Mouse (Mus musculus): ENCODE data around the gene Dop1b.
A peak's percentile ranks its signal among the peaks of the same experiment; 100 is the strongest.

The Dop1b gene

DNA sequence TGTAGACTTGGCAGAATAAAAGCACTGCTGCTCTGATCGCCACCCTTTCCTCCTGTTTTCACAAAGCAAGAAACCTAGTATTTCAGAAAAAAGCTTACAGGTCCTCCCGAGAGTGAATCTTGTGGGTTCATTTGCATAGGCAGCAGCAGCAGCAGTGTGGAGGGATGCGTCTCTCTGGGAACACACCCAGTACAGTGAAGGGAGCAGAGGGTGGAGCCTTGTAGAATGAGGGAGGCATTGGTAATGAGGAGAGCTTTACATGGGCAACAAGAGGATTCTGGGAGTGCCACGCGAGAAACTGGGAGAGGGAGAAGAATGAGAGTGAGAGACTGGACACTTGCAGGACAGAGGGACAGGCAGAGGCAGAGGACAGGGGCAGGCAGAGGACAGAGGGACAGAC is 2.7 kb downstream of the Dop1b start:
- no peak for DNase-seq

DNA sequence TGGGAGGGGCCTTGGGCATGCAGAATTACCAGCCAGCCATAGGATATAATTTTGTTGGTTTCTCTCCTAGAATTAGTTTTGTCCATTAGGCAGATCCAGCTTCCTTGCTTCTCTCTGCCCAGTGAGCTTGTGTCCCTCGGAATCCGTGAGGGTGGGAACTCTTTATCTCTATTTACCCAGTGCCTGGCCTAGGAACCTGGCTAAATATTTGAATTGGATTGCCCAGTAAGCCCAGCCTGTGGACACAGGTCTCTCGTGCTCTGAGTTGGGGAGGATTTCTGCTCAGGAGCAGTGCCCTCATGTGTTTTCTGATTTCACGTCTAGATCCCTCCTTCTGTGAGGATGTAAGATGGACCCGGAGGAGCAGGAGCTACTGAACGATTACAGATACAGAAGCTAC is 4.1 kb downstream of the Dop1b start:
- DNase-seq = no peak

DNA sequence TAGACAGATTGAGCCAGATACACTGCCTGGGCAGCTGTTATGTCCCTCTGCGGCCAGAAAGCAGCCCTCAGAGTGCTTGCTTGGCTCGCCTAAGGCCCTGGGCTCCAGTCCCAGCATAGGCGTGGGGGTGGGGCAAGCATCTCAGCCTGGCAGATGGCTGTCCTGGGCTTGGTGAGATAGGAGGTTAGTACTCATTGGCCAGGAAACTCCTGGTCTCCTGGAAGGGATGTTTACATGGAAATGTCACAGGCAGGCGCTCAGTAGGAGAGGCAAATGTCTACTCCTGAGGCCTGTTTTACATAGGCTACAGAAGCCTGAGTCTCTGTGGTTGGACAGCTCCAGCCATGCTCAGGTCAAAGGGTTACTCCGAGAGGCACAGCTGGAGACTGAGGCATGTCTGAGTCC is 5.6 kb downstream of the Dop1b start:
- no peak for DNase-seq

DNA sequence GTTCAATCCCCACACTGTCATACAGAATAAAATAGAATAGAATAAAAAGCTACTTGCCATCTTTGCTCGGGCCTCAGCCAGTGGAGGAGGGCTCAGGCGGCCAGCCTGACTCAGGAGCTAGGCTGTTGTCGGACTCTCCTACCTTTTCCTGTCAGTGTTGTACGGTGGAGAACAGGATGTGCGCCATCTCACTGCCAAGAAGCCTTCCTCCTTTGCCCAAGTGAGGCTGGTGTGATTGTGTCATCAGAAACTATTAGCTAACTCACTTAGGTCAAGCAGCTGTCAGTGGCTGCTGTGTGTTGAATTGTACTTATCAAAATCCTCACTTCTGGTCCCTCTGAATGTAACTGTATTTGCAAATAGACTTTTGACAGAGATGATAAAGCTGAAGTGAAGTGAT is 10.1 kb downstream of the Dop1b start:
- DNase-seq = no peak

DNA sequence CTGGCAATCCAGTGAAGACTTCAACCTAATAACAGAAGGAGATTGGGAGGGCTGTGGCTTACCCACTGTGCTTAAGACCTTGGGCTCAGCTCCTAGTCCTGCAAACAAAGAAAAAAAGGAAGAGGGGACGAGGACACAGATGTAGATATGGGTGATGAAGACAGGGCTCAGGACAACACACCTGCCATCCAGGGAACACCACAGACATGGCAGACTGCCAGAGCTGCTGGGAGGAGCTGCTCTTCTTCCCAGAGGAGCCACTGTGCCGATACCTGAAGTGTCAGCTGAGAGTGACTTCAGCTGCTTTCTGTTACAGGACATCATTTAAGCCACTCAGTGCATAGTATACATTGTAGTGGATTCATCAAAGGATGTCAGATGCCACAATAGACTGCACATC is 10.8 kb downstream of the Dop1b start:
- DNase-seq = no peak

DNA sequence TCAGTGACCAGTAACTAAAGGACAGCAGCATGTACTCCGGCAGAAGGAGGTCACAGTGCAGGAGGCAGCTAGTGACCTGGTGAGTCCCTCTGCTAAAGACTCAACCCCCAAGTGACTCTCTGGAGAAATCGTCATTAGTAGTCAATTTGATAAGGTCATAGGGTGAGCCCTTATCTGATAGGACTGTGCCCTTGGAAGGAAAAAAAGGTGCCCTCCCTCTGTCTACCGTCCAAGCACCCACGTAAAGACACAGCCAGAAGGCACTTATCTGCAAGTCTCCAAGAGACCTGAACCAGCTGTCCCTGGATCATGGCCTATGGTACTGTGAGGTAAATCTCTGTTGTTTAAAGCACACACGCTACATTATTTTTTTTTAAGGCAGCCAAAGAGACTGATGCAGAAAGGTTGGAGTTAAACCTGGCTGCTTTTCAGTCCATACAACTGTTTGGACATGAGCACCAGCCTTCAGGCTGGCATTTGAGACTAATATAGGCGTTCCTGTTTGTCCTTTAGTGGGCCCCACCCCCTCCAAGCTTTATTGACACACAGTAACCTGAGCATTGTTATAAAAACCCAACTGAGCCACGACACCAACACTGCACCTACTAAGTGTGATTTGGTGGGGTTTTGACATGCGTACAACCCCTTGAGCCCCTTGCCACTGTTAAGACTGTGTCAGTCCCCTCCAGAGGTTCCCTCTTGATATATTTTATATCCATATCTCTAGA is 13.9 kb downstream of the Dop1b start:
- no peak for DNase-seq

DNA sequence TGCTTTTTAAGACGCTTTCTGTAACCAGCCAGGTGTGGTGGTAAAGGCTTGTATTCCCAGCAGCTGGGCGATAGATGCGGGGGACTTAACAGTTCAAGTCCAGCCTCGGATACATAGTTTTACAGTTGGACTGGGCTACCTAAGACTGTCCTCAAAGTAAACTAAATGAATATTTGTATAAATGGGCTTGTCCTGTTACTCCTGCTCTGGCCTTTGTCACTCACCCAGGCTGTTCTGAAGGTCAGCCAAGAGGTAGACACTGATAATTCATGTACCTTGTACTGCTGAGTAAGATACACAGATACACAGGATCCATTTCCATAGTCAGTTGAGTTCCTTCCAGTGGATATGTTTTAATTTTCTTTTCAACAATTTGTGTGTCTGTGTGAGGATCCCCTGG is 14.5 kb downstream of the Dop1b start:
- no peak for DNase-seq

DNA sequence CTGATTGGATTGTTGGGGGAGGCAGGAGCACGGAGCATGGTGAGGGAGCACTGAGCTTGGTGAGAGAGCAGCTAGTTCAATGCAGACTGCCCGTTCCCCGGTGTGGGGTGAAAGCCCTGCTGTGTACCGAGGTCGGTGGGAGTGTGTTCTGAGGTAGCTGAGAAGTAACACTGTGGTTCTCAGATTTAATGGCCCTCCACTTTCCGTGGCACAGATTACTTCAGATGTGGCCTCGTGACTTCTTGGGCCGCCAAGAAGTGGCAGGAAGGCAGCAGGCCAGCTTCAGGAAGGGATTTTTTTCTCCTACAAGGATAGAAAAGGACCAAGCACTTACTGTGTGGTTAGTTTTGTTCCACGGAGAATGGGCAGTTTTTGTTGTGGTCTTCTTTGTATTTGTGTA is 17.0 kb downstream of the Dop1b start:
- no peak for DNase-seq

DNA sequence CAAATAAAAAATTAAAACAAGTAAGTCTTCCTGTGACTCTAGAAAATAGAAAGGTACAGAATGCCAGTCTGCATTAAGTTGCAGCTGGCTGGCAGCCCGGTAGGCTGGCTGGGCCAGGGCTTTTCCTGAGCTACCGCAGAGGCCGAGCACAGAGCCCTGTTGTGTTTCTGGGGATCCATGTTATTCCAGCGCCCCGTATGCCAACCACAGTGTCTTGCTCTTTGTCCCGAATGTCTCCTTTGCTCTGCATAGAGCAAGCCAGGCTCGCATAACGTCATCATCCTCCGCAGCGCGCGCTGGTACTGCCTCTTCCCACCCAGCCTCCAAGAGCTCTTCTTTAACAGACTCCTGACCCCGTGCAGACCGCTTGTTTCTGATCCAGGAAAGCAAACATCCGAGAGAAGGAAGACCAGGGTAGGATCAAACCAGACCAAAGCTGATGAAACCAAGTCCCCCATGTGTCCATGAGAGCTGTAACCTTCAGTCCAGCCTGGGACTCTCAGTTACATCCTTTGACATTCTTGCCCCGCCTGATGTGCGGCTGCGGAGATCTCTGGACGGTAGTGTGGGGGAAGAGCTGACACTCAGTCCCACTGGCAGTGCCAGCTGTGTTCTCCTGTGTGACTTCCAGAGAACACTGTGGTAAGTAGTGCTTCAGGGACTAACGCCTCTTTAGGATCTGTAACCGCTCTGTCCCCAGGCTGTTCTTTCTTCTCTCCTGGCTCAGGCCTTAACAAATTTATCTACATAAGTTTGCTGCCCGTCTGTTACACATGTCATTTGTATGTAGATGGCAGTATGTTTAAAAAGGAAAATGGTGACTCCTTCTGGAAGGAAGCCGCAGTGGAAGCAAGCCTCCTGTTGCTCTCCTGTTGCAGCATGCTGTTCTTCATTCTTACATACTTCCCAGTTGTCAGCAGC is 18.4 kb downstream of the Dop1b start:
- no peak for DNase-seq

DNA sequence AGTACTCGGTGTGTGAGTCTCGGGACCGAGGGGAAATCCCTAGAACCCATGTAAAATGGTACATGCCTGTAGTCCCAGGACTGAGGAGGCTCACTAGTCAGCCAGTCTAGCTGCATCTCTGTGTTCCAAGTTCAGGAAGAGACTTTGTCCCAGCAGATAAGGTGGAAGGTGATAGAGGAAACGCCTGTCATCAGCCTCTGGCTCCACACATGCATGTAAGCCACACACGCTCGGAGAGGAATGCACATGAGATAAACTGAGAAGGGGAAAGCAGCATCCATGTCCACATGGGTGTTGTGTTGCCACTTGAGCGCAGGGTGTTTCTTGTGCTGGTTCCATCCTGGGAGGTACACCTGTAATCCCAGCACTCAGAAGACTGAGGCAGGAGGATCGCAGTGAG is 19.6 kb downstream of the Dop1b start:
- DNase-seq = no peak

DNA sequence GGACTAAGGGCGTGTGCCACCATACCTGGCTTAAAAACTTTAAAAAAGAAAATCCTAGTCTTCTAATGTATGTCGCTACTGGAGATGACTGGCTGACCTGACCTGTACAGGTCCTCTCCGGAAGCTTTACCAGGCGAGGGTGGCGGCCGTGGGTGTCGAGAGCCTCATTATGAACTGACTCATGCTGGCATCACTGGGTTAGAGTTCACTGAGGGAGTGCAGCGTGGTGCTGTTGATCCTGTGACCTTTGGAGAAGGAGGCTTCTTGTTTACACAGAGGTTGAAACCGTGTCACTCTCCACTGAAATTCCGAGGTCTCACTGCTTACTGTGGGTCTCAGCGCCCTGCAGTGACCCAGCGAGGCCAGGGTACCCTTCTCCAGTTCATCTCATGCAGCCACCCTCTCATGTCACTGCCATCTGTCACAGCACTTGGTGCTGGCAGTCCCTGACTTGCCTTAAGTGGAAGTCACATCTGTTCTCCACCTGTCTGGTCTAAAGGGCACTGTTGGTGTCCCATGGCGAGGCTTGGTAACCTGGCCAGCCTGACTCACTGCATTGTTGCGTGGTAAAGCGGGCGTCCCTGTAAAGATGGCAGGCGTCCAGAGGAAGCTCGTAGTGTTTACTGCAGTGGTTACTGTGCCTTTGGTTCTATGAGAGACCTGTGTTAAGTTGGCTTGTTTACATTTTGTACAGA is 21.3 kb downstream of the Dop1b start:
- DNase-seq = no peak

DNA sequence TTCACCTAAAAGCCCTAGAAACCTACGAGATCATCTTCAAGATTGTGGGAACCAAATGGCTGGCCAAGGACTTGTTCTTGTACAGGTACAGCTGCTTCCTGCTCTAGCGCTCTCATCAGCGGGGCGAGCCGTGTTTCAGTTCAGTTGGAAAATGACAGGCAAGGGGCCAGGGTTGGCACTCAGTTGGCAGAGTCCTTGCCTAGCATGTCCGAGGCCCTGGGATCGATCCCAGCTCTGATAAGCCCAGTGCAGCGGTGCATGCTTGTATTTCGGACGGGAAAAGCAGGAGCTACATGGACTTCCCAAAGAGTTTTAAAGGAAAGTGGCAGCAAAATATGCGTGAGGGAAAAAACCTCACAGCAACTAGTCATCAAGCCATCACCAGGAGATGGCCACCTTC is 27.5 kb downstream of the Dop1b start:
- no peak for DNase-seq

DNA sequence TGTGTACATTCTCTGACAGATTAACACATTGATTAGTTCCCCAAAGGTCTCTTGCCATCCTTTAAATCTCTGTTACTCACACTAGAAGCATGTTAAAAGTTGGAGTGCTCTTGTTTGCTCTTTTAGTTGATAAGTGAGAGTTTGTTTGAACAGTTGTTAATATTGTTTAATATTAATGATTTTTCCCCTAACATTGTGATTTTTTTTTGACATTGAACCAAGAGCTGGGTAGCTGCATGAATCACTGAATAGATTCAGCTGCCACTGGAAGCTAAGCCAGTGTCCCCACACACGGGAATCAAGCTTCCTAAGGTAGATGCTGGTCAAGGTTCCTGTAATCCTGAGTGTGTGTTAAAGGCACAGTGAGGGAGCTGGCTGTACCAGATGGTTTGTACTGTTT is 31.2 kb downstream of the Dop1b start:
- no peak for DNase-seq

DNA sequence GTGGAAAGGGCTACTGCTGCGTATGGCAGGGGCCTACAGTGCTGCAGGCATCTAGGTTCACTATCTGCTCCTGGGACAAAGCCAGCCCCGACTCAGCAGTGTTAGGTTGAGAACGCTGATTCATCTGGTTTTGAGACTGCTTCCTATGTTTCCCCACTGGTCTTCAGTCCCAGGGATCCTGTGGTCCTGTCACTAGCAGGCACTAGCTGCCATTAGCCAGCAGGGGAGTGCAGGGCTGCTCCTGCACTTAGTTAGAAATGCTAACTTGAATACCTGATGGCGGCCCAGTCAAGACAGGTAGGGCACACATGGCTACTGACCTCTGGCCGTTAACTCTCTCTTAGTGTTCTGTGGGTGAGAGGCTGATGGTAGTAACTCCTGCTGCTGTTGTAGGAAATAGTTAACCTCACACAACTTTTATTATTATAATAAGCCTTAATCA is 32.4 kb downstream of the Dop1b start:
- DNase-seq = no peak

DNA sequence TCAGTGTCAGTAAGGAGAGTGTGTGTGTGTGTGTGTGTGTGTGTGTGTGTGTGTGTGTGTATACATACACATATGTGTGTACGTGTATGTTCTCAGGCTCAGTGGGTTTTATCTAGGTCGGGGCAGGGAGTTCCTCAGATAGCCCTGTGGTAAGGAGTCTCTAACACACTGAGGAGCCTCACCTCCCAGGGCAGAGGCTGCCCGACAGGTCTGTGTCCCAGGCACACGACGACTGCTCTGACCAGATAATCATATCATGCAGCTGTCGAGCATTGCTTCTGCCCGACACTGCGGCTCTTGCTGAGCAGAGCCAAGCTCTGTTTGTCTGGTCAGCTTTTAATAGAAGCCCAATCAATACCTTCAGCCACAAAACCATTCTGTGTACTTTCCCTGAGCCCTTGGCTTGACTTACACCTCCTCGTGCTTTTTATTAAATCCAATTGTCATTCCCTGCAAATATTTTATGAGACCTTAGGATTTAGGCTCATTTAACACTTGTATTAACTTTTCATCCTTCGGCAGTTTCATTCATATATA is 33.2 kb downstream of the Dop1b start:
- no peak for DNase-seq

DNA sequence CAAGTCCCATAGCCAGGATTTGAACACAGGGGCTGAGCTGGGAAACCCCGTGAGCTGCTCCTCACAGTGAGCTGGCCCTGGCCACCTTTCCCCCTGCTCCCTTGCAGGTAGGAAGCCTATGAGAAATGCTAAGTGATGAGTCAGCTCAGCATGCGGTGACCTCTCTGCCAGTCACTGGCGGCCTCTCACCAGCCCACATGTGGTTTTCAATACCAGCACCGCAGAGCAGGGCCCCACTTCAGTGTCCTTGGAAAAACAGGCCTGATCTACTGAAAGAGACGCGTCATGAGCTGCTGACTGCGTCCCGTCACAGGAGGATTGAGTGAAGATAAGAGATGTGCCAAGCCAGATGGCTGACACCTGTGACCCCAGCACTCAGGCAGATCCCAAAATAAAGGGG is 34.7 kb downstream of the Dop1b start:
- DNase-seq = no peak

DNA sequence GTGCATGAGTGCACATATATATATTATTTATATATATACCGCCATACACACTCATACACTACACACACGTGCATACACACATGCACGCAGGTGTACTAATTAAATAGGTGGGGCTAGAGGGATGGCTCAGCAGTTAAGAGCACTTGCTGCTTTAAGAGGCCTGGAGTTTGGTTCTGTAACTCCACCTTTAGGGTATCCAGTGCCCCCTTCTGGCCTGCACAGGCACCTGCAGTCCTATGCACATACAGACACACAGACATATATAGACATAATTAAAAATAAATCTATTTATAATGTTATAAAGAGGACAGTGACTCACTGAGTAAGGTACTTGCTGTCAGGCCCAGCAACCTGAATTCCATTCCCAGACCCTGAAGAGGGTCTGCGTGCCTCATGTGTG is 35.3 kb downstream of the Dop1b start:
- DNase-seq = peak; percentile 66

DNA sequence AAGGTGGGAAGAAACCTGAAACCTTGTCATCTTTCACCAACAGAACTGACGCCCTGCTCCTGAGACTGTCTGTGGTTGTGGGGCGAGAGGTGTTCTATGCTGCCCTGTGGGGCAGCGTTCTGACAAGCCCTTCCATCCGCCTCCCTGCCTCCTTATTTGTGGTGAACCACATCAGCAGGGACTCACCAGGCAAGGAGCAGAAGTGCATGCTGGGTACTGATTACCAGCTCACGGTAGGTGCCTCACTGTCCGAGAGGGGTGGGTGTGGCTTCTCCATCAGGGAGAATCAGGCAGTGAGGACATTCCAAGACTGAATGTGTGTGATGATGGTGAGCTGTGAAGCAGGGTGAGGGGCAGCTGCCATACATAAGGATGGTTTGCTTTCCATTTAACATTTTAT is 35.7 kb downstream of the Dop1b start:
- DNase-seq = peak; percentile 25

DNA sequence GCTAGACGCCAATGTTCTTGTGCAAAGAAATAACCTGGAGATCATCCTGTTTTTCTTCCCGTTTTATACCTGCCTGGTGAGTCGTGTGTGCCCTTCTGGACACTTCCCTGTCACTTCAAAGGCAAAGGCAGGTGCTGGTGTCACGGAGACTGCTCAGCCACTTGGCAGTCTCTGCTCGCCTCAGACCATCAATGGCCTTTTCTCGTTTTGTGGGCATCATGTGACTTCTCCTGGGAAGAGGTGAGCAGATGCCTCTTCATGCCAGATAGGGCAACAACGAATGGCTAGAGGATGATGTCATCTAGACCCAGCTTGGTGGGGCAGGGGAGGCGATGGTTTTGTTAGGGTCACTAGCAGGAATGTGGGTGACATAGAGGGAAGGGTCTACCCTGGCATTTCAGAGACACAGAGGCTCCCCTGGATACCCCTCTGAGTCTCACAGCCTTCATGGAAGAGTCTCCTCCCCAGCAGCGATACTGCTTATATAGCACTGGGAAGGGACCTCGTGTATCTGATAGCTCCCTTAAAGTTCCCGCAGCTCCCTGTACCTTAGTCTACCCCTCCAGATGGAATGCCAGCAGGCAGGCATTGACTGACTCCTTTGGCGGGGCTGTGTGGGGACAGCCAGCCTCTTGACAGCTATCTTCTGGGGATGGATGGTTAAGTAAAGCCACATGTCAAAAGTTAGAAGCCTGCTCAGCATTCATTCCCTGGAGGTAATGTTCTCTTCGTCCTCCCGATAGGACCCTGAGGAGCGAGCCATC is 37.6 kb downstream of the Dop1b start:
- no peak for DNase-seq

DNA sequence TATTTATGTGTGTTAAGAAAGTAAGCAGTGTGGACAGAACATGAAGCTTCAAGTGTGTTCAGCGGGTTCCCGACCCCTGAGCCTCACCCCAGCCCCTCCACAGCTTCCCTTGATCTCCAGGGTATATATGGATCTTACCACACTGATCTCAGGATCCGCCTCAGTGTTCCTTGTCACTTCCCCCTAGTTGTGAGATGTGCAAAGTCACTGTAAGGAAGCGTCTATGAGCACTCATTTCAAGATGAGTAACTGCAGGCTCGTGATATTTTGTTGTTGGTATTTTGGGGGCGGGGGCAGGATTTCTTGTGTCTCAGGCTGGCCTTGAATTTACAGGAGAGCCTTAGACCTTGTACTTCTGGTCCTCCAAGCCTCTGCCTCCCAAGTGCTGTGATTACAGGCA is 38.8 kb downstream of the Dop1b start:
- DNase-seq = no peak

DNA sequence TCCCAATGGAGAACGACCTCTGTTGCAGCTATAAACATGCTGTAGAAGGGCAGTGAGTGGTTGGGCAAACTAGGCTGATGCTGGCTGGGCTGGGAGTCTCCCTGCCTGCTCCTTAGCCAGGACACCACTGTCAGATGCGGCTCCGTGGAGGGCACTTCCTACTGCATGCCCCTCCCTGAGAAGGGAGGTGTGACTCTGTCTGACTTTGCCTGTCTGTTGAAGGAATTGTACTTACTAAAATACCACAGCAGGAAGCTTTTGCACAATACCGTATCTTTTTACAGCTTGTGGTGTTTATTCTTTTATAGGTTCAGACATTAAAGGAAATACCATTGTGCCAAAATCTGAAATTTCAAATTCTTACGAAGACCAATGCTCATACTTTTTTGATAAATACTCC is 40.1 kb downstream of the Dop1b start:
- DNase-seq = no peak

DNA sequence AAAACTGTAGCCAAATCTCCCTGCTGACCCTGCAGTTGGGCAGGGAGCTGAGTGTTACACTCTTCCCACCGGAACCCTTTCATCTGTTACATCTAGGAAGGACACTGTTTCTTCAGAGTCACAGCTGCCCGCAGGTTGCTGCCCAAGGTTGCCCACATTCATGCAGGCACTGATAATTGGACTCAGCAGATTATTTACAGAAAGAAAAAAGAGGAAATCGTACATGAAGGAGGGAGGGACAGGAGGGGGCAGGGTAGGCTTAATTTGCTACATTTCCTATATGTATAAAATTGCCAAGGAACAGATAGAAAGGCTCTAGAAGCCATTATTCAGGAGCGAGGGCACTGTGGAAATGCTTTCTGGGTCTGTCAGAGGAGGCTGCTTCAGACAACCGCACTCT is 44.9 kb downstream of the Dop1b start:
- DNase-seq = no peak

DNA sequence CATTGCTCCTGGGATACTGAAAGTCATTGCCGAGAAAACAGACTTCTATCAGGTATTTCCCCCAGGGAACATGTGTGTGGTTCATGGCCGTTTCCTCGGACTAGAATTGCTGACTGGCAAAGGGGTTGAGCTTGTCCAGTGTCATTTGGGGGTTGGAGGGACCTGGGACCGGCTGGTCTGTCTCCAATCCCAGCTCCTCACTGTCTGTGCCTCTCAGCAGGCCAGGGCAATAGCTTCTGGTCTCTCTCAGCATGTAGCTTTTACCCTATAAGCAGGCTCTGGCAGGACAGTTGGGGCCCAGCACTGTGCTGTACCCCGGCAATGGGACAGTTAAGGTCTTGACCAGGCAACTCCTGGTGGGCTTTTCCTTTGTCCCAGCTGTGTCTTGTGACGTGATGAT is 51.7 kb downstream of the Dop1b start:
- no peak for DNase-seq
